Mouse (Mus musculus): Measurements from ENCODE around the gene Snx32. TPM values are rescaled to one million over a fixed set of nuclear protein-coding genes. Genes with fewer than 3 reads are reported as not detected.
"Not testable (repeated sequence)": the region's sequence is repeated elsewhere in the genome, so short reads cannot be mapped to it uniquely, and the experiment has no call there.

Snx32 gene
- polyA plus RNA-seq, 1 experiment from 2014 or later: 17.9 TPM

DNA sequence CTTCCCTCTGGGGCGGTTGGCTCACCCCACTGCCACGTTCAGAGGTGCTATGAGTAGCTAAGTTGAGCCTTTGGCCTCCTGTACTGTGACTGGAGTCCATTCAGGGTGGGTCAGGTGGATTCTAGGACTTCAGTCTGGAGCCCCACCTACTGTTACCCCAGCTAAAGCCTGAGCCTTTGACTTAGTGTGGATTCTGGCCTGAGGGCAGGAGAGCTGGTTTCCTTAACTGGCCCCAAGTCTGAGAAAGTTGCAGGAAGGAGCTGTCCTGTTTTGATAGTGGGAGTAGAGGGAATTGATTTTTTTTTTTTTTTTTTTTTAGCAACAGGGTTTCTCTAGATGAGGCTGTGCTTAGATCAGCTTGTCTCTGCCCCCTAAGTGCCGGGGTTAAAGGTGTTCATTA, 16.0 kb downstream of the Snx32 start:
- Histone ChIP-seq H3K4me1 (ENCODE audit: control insufficient read depth, insufficient read depth, low read length) (peaks cover 19% of the 10 kb centered on the region), H3K9ac (ENCODE audit: low read length) (no peak overlapping the region), H3K9me3 (ENCODE audit: control insufficient read depth, low read length) (no peaks in the 10 kb centered on the region), H3K4me3 (ENCODE audit: low read depth, low read length) (no peak overlapping the region), H3K4me2 (no peak overlapping the region), H3K36me3 (ENCODE audit: control insufficient read depth, insufficient read depth, low read length) (peaks cover 14% of the 10 kb centered on the region), H3K27me3 (ENCODE audit: control insufficient read depth, insufficient read depth, low read length) (no peaks in the 10 kb centered on the region), H3K27ac (ENCODE audit: low read depth, low read length) (no peak overlapping the region)
- ATAC-seq (ENCODE audit: low FRiP score): no peak
- WGBS: 88% methylated on average over 3 of the region's 3 CpGs
- DNase-seq (ENCODE audit: low spot score, missing footprints): no peak

DNA sequence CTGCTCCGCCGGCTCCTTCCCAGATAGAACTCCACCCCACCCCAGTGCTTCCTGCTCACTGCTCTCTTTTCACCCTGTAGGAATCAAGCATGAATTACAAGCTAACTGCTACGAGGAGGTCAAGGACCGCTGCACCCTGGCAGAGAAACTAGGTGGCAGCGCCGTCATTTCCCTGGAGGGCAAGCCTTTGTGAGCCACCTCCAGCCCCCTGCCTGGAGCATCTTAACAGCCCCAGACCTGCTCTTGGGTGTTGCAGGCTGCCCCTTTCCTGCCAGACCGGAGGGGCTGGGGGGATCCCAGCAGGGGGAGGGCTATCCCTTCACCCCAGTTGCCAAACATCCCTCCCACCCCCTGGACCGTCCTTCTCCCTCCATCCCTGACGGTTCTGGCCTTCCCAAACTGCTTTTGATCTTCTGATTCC, 17.0 kb downstream of the Snx32 start:
- DNase-seq (ENCODE audit: low spot score, missing footprints); H3K27ac ChIP-seq (ENCODE audit: low read depth, low read length); H3K4me2 ChIP-seq; H3K9me3 ChIP-seq (ENCODE audit: control insufficient read depth, low read length); H3K4me3 ChIP-seq (ENCODE audit: low read depth, low read length); H3K9ac ChIP-seq (ENCODE audit: low read length); ATAC-seq (ENCODE audit: low FRiP score); H3K27me3 ChIP-seq (ENCODE audit: control insufficient read depth, insufficient read depth, low read length): not testable (repeated sequence)
- 66% methylated on average over 9 of the region's 9 CpGs for WGBS
- Histone ChIP-seq H3K36me3 (ENCODE audit: control insufficient read depth, insufficient read depth, low read length) (peaks cover 14% of the 10 kb centered on the region), H3K4me1 (ENCODE audit: control insufficient read depth, insufficient read depth, low read length) (peaks cover 24% of the 10 kb centered on the region)

DNA sequence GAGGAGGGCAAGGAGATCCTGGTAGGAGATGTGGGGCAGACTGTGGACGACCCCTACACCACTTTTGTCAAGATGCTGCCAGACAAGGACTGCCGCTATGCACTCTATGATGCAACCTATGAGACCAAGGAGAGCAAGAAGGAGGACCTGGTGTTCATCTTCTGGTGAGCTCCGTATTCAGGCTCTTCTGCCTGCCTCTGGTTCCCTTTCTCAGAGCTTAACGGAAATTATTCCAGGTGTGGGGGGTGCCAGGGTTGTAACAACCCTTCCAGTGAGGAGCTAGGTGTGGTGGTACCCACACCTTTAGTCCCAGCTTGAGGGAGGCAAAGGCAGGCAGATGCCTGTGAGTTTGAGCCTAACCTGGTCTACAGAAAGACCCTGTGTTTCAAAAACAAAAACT, 17.7 kb downstream of the Snx32 start:
- Histone ChIP-seq H3K27me3 (ENCODE audit: control insufficient read depth, insufficient read depth, low read length) (no peaks in the 10 kb centered on the region), H3K4me3 (ENCODE audit: low read depth, low read length) (no peak overlapping the region), H3K9me3 (ENCODE audit: control insufficient read depth, low read length) (no peaks in the 10 kb centered on the region), H3K9ac (ENCODE audit: low read length) (no peak overlapping the region), H3K36me3 (ENCODE audit: control insufficient read depth, insufficient read depth, low read length) (peaks cover 14% of the 10 kb centered on the region), H3K27ac (ENCODE audit: low read depth, low read length) (no peak overlapping the region), H3K4me1 (ENCODE audit: control insufficient read depth, insufficient read depth, low read length) (peaks cover 25% of the 10 kb centered on the region), H3K4me2 (no peak overlapping the region)
- DNase-seq (ENCODE audit: low spot score, missing footprints): no peak
- ATAC-seq (ENCODE audit: low FRiP score): no peak
- WGBS: 92% methylated on average over 4 of the region's 4 CpGs

DNA sequence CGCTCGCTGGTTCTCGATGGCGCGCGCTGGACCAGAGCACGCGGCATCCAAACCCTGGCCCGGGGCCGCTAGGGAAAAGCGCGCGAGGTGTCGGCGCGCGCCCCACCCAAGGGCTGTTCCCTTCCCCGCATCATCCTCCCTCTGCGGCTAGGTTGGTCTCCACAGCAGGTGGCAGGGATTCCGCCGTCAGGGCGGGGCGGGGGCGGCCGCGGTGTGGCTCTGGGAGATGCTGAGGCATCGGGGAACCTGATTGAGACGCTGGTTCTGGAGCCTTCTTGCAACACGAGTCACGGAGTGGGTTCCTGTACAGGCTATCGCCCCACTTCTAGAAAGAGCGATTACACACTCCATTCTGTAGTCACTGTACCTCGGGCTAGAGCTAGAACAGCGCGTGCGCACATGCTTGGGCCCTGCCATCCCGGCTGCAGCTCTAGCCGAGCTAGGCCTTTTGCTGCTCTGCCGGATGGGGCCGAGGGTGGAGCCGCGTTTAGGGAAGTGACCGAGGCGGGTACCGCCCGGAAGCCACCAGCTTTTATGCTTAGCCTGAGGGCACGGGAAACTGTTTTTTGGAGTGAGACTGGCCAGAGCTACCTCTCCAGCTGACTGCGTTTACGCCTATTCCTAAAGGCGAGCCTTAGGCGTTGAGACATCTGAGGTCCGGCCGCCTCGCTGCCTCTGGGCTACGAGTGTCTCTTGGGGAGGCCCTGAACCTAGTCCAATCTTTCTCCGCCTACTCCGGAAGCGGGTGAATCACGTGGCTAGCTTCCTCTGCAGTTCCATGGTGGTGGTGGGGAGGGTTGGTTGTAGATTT, 19.2 kb downstream of the Snx32 start:
- H3K4me1 ChIP-seq (ENCODE audit: control insufficient read depth, insufficient read depth, low read length): peaks cover 33% of the 10 kb centered on the region

DNA sequence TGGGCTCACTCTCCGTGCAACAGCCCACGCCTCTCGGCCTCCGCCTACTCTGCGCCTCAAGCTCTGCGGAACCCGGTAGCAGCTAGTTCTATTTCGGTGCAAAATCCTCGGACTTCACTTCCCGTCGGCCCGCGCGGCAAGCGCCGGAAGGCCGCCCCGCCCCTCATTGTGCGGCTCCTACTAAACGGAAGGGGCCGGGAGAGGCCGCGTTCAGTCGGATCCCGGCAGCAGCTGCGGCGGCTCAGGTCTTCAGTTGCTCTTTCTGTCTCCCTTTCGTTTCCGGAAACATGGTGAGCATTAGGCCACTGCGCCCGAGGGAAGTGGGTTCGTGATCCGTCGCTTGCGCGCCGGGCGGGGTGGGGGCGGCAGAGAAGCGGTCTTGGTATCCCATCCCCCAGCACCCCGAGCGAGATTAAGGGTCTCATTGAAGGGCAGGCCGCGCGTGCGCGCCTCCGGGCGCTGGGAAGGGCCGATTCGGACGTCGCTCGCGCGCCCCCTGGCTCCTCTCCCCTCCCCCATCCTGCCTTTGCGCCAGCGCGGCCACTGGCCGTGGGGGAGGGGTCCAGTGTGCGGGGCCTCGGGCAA, 19.9 kb downstream of the Snx32 start, which contains the start of gene Cfl1:
Gene Cfl1, plus strand, starts transcription at position 143 of the 585 bp plus-strand sequence.
- Histone ChIP-seq H3K4me3 (ENCODE audit: low read depth, low read length) (peak within 1 kb of the TSS; percentile 98), H3K9me3 (ENCODE audit: control insufficient read depth, low read length) (no peaks in the 10 kb centered on the region), H3K27ac (ENCODE audit: low read depth, low read length) (peak within 1 kb of the TSS; percentile 99), H3K9ac (ENCODE audit: low read length) (peak within 1 kb of the TSS; percentile 96), H3K4me2 (peak within 1 kb of the TSS; percentile 87), H3K36me3 (ENCODE audit: control insufficient read depth, insufficient read depth, low read length) (peaks cover 12% of the 10 kb centered on the region), H3K27me3 (ENCODE audit: control insufficient read depth, insufficient read depth, low read length) (no peaks in the 10 kb centered on the region), H3K4me1 (ENCODE audit: control insufficient read depth, insufficient read depth, low read length) (peaks cover 33% of the 10 kb centered on the region)
- DNase-seq (ENCODE audit: low spot score, missing footprints) (peak; percentile 99), ATAC-seq (ENCODE audit: low FRiP score) (peak; percentile 72)
- WGBS: under 1% methylated on average over 60 of the region's 62 CpGs

More for the DNA sequence above, 19.2 kb downstream of the Snx32 start:
- H3K27ac ChIP-seq (ENCODE audit: low read depth, low read length): peak overlapping the region; percentile 99
- H3K36me3 ChIP-seq (ENCODE audit: control insufficient read depth, insufficient read depth, low read length): peaks cover 12% of the 10 kb centered on the region
- H3K4me2 ChIP-seq: peak overlapping the region; percentile 87
- no peaks in the 10 kb centered on the region for H3K9me3 ChIP-seq (ENCODE audit: control insufficient read depth, low read length)
- DNase-seq (ENCODE audit: low spot score, missing footprints) (peak; percentile 97), ATAC-seq (ENCODE audit: low FRiP score) (peak; percentile 8; the same call in 1 of the 2 replicates)
- peak overlapping the region; percentile 98 for H3K4me3 ChIP-seq (ENCODE audit: low read depth, low read length)
- under 1% methylated on average over 58 of the region's 59 CpGs for WGBS
- H3K9ac ChIP-seq (ENCODE audit: low read length): peak overlapping the region; percentile 96
- H3K27me3 ChIP-seq (ENCODE audit: control insufficient read depth, insufficient read depth, low read length): no peaks in the 10 kb centered on the region

DNA sequence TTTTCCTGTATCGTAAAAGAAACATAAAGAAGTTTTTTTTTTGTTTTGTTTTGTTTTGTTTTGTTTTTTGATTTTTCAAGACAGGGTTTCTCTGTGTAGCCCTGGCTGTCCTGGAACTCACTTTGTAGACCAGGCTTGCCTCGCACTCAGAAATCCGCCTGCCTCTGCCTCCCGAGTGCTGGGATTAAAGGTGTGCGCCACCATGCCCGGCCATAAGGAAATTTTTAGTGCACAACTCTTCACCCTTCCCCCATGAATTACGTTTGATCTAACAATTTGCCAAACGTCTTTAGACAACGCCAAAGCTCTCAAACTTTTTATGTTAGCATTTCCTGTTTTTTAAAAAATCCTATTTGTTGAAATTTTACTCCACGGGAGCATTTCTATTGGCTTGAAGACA, 20.6 kb downstream of the Snx32 start:
- peak overlapping the region; percentile 99; the same call in 1 of the 2 replicates for H3K27ac ChIP-seq (ENCODE audit: low read depth, low read length)
- H3K36me3 ChIP-seq (ENCODE audit: control insufficient read depth, insufficient read depth, low read length): peaks cover 12% of the 10 kb centered on the region
- peak overlapping the region; percentile 87; the same call in 1 of the 2 replicates for H3K4me2 ChIP-seq
- not testable (repeated sequence) for H3K27me3 ChIP-seq (ENCODE audit: control insufficient read depth, insufficient read depth, low read length); ATAC-seq (ENCODE audit: low FRiP score); DNase-seq (ENCODE audit: low spot score, missing footprints); H3K9me3 ChIP-seq (ENCODE audit: control insufficient read depth, low read length); H3K9ac ChIP-seq (ENCODE audit: low read length)
- 58% methylated on average over 10 of the region's 10 CpGs for WGBS
- peak overlapping the region; percentile 98 for H3K4me3 ChIP-seq (ENCODE audit: low read depth, low read length)
- peaks cover 33% of the 10 kb centered on the region for H3K4me1 ChIP-seq (ENCODE audit: control insufficient read depth, insufficient read depth, low read length)

DNA sequence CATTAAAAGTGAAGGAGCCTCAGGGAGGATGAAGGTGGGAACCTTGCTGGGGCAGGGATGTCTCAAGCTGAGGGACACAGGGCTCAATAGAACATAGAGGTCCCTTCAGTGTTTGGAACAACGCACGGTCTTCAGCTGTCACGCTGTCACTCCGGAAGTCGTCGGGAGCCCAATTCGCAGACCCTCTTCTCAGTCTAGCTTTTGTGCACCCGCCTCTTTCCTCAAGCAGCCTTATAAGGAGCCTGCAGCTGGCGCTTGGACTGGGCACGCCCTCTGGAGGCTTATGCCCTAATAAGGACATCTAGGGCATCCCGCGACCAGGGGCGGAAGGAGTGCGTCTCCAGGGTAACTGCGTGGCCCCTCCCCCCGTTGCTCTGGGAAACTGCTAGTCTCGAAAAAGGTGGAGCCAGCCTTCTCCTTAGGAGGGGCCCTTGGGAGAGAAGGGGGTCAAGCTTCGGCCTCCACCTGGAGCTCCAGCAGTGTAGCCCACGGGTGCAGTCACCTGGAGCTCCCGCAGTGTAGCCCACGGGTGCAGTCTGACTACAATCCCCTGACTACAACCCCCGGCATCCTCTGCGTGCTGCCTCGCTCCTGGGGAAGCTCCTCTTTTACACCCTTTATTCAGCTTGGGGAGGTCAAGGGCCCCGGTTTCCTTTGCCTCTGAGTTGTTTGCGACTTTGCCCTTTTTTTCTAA, 21.3 kb downstream of the Snx32 start:
- Histone ChIP-seq H3K4me1 (ENCODE audit: control insufficient read depth, insufficient read depth, low read length) (peaks cover 33% of the 10 kb centered on the region), H3K27ac (ENCODE audit: low read depth, low read length) (peak overlapping the region; percentile 97), H3K4me2 (peak overlapping the region; percentile 77), H3K4me3 (ENCODE audit: low read depth, low read length) (peak overlapping the region; percentile 47), H3K36me3 (ENCODE audit: control insufficient read depth, insufficient read depth, low read length) (peaks cover 10% of the 10 kb centered on the region), H3K9ac (ENCODE audit: low read length) (peak overlapping the region; percentile 63), H3K27me3 (ENCODE audit: control insufficient read depth, insufficient read depth, low read length) (no peaks in the 10 kb centered on the region), H3K9me3 (ENCODE audit: control insufficient read depth, low read length) (no peaks in the 10 kb centered on the region)
- WGBS: under 1% methylated on average over 26 of the region's 26 CpGs
- DNase-seq (ENCODE audit: low spot score, missing footprints) (peak; percentile 100), ATAC-seq (ENCODE audit: low FRiP score) (peak; percentile 82)

DNA sequence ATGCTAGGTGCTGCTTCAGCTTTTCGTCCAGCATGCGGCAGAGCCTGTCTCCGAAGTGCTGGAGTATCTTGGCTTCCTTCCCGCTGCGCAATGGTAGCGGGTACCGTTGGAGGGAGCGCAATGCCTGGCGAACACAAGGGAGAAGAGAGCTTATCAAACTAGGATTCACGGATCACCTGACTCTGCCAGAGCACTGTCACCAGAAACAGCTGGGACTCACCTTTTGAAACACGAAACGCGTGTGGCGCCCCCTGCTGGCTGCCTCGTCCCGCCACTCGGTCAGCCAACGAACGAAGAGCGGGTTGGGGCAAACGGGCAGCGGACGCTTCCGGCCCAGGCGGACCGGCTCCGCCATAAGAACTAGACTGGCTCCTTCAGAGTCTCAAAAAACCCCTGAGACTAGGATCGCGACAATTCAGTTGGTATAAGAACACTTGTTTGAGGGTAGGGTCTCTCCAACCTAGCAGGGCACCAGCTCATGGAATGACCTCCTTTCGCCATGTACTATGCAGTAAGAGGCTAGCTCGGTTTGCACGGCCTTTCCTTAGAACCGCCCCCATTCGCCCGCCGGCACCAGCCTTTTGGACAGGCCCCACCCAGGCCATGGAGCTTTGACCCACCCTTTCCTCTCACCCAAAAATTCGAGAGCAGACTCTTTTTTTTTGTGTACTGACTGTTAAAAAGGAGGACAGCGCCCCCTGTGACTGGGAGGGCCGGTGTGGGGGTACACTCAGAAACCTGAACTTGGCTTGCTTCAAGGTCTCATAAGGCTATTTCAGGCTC, 22.4 kb downstream of the Snx32 start, which contains the start of gene Mus81:
Gene Mus81, minus strand, starts transcription at position 635 of the 783 bp plus-strand sequence.
- H3K27ac ChIP-seq (ENCODE audit: low read depth, low read length): peak within 1 kb of the TSS; percentile 97

More for the DNA sequence above, 22.4 kb downstream of the Snx32 start, which contains the start of gene Mus81:
- peaks cover 5% of the 10 kb centered on the region for H3K36me3 ChIP-seq (ENCODE audit: control insufficient read depth, insufficient read depth, low read length)
- no peaks in the 10 kb centered on the region for H3K27me3 ChIP-seq (ENCODE audit: control insufficient read depth, insufficient read depth, low read length)
- ATAC-seq (ENCODE audit: low FRiP score) (peak; percentile 67), DNase-seq (ENCODE audit: low spot score, missing footprints) (peak; percentile 100)
- peaks cover 31% of the 10 kb centered on the region for H3K4me1 ChIP-seq (ENCODE audit: control insufficient read depth, insufficient read depth, low read length)
- H3K4me3 ChIP-seq (ENCODE audit: low read depth, low read length): peak within 1 kb of the TSS; percentile 47
- peak within 1 kb of the TSS; percentile 63 for H3K9ac ChIP-seq (ENCODE audit: low read length)
- under 1% methylated on average over 39 of the region's 39 CpGs for WGBS
- no peaks in the 10 kb centered on the region for H3K9me3 ChIP-seq (ENCODE audit: control insufficient read depth, low read length)
- peak within 1 kb of the TSS; percentile 77 for H3K4me2 ChIP-seq
